Mouse (Mus musculus) hindbrain, embryonic 14.5 days (tissue): ENCODE results near the gene Atg16l2. TPM values are rescaled to one million over a fixed set of nuclear protein-coding genes. Genes with fewer than 3 reads are reported as not detected.
A peak's percentile ranks its signal among the peaks of the same experiment; 100 is the strongest.

Experiments used
- ATAC-seq: fragments of 200-750 bp; cut with Nextera tagmentation; 2 replicates; pipeline ENCODE4 v1.8.0; 2017; ENCODE audit warnings: moderate number of reproducible peaks, mild to moderate bottlenecking, moderate TSS enrichment, moderate library complexity; ENCODE audit not compliant: low FRiP score
- DNase-seq: peaks from one replicate; pipeline ENCODE4 v3.0.0-alpha.2; 2015; ENCODE audit warnings: low spot score
- H3K27ac ChIP-seq: fragments of 300-500 bp; sonication (generic); 2 replicates; pipeline ENCODE4 v1.5.1; 2014; ENCODE audit warnings: mild to moderate bottlenecking, moderate library complexity
- H3K27me3 ChIP-seq: fragments of 300-500 bp; sonication (generic); 2 replicates; pipeline ENCODE4 v1.6.1; 2014; ENCODE audit warnings: mild to moderate bottlenecking, low read length, mixed read lengths; ENCODE audit not compliant: control insufficient read depth, insufficient read depth
- H3K36me3 ChIP-seq: fragments of 300-500 bp; sonication (generic); replicated peaks from 2 replicates; pipeline ENCODE4 v1.6.1; 2014; ENCODE audit not compliant: control insufficient read depth, insufficient read depth
- H3K4me1 ChIP-seq: fragments of 300-500 bp; sonication (generic); replicated peaks from 2 replicates; pipeline ENCODE4 v1.6.1; 2014; ENCODE audit warnings: antibody characterized with exemption, low read length, mixed read lengths; ENCODE audit not compliant: control insufficient read depth, insufficient read depth
- H3K4me2 ChIP-seq: fragments of 300-500 bp; sonication (generic); replicated peaks from 2 replicates; pipeline ENCODE4 v1.6.1; 2014; ENCODE audit warnings: mild to moderate bottlenecking, moderate library complexity
- H3K4me3 ChIP-seq: fragments of 300-500 bp; sonication (generic); replicated peaks from 2 replicates; pipeline ENCODE4 v1.5.1; 2014; ENCODE audit warnings: mild to moderate bottlenecking, low read length
- H3K9ac ChIP-seq: fragments of 300-500 bp; sonication (generic); 2 replicates; pipeline ENCODE4 v1.6.1; 2014
- H3K9me3 ChIP-seq: fragments of 300-500 bp; sonication (generic); 2 replicates; pipeline ENCODE4 v1.6.1; 2016; ENCODE audit warnings: low read length; ENCODE audit not compliant: control insufficient read depth
- WGBS: fragments of 180-500 bp; shearing (Covaris S2); extraction: QIAGEN DNeasy Blood & Tissue Kit; methylation state at CpG from one replicate; pipeline ENCODE4 v1.1.7; 2014; 5-methylcytosine and 5-hydroxymethylcytosine counted together
- polyA plus RNA-seq: library from polyadenylated mRNA; unstranded; fragments of >200 nt; fragmentation: Nextera tagmentation; extraction: Ambion mirVana; gene quantifications from 2 replicates; pipeline ENCODE4 v1.2.1, GENCODE M21; 2014

Atg16l2 gene
- polyA plus RNA-seq, 1 experiment from 2014 or later: 19.3 TPM

DNA sequence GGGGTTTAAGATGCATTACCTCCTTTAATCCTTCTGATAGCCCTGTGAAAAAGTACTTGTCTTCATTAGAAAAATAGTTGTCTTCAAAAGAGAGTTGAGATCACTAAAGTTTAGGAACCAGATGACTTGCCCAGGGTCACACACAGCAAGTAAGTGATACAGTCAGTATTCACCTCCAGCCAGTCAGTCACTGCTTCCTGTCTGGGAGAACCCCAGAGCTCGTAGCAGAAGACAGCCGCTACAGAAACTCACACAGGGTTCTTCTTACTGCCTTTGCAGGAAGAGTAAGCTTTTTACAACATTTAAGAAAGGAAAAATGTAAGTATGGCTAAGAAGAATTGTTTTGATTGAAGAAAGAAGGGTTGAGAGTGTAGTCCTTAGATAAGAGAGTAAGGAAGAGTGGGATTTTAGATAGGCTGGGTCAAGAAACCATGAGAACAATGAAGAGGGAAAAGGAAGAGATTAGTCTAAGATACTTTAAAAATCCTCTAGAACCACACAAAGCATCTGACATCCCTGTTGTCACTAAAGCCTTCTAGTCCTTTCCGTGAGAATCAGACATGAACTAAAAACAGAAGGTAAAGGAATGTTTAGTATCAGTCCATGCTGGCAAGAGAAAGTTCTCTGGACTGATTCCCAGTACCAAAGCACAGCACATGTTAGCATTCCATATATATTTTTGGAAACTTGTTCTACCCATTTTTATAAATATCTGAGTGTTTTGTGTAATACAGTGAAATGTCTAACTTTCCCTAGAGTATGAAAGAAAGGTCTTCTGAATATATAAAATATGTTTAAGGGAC is 34.4 kb downstream of the Atg16l2 start:
- WGBS: 89% methylated on average over 3 of the region's 3 CpGs
- no peak for ATAC-seq
- Histone ChIP-seq H3K9me3 (no peaks in the 10 kb centered on the region), H3K4me2 (no peak overlapping the region), H3K27ac (no peak overlapping the region), H3K4me3 (no peak overlapping the region), H3K4me1 (no peaks in the 10 kb centered on the region), H3K9ac (no peak overlapping the region), H3K27me3 (no peaks in the 10 kb centered on the region), H3K36me3 (peaks cover 19% of the 10 kb centered on the region)
- no peak for DNase-seq

DNA sequence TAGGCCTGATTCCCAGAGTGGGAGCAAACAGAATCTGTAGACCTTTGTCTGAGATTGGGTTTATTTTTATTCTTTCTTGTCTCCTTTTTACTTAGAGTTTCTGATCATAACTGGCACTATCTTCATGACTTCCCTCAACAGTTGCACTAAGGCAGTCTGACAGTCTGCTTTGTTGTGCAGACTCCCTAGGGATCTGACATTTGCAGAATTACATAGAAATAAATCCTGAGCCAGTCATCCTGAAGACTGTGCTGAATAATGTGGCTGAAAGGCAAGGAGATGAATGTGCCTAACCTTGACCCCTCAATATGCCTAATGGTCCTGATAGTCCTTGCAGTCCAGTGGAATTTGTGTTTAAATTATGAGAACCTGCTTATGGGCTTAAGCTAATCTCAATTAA is 38.5 kb downstream of the Atg16l2 start:
- no peak for ATAC-seq
- Histone ChIP-seq H3K4me3 (no peak overlapping the region), H3K4me1 (no peaks in the 10 kb centered on the region), H3K9ac (no peak overlapping the region), H3K9me3 (no peaks in the 10 kb centered on the region), H3K36me3 (peaks cover 36% of the 10 kb centered on the region), H3K27me3 (no peaks in the 10 kb centered on the region), H3K27ac (no peak overlapping the region), H3K4me2 (no peak overlapping the region)
- DNase-seq: no peak

DNA sequence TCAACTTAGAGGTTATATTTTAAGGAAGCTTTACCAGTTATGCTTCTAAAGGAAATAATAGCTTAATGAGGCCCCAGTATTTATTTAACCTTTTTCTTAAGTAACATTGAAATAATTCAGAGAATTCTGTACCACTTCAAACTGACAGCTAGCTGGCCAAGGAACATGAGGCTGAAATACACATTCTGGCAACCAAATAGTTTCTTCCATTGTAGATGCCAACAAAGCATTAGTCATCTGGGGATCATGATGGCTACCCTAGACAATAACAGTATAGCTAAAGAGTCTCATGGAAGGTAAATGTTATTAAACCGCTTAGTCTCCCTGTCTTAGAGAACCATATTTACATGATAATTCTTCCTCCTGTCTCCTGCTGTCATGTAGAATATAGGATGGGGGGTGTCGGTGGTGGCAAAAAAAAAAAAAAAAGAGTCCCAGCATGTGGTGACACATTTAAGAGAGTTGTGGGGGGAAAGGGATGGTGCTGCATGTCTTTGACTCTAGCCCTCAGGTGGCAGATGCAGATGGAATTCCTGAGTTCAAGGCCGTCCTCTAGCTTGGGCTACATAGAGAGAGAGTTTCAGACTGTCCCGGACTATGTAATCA is 40.0 kb downstream of the Atg16l2 start:
- Histone ChIP-seq H3K4me1 (no peaks in the 10 kb centered on the region), H3K27ac (no peak overlapping the region), H3K27me3 (no peaks in the 10 kb centered on the region), H3K36me3 (peaks cover 37% of the 10 kb centered on the region), H3K4me2 (no peak overlapping the region), H3K4me3 (no peak overlapping the region), H3K9ac (no peak overlapping the region), H3K9me3 (no peaks in the 10 kb centered on the region)
- WGBS: 76% methylated on average over 4 of the region's 4 CpGs
- DNase-seq (no peak), ATAC-seq (no peak)

DNA sequence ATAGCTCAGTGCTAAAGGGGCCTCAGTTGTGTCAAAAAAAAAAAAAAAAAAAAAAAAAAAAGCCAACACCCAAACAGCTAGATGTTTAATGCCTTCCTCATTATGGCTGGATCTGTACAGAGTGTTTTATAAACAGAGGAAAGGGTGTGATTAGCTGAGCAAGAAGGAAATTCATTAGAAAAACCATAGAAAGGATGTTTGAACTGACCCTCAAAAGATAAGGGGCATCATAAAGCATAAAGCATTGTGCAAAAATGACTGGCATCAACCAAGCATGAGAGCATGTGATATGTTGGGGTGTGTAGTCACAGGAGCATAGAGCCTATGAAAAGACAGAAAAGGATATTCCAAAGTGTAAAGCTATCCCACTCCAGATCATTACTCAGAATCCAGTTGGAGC is 43.6 kb downstream of the Atg16l2 start:
- no peak overlapping the region for H3K9ac ChIP-seq
- ATAC-seq: no peak
- DNase-seq: no peak
- no peaks in the 10 kb centered on the region for H3K9me3 ChIP-seq
- H3K4me2 ChIP-seq: no peak overlapping the region
- H3K27ac ChIP-seq: no peak overlapping the region
- no peak overlapping the region for H3K4me3 ChIP-seq
- H3K36me3 ChIP-seq: peaks cover 53% of the 10 kb centered on the region
- H3K4me1 ChIP-seq: no peaks in the 10 kb centered on the region
- no peaks in the 10 kb centered on the region for H3K27me3 ChIP-seq

DNA sequence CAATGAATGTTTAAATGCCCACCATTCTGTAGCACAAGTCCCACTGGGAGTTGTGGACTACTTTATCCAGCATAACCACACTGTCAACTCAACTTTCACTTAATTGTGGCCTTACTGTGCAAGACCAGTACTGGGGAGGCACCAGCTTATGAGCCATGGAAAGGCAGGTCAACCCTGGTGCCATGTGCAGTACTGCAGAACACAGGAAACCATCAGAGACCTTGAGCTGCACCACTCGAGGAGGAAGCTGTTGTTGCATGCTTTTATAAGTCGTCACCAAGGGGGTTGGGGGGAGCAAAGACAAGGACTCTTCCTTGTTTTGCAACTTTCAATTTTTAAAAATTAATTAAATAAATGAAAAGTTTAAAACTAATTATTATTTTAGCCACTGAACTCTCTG is 49.0 kb downstream of the Atg16l2 start:
- H3K4me1 ChIP-seq: no peaks in the 10 kb centered on the region
- DNase-seq (no peak), ATAC-seq (no peak)
- 87% methylated on average over 2 of the region's 2 CpGs for WGBS
- no peak overlapping the region for H3K4me3 ChIP-seq
- H3K9ac ChIP-seq: no peak overlapping the region
- no peak overlapping the region for H3K4me2 ChIP-seq
- peaks cover 42% of the 10 kb centered on the region for H3K36me3 ChIP-seq
- no peaks in the 10 kb centered on the region for H3K9me3 ChIP-seq
- H3K27me3 ChIP-seq: no peaks in the 10 kb centered on the region
- H3K27ac ChIP-seq: no peak overlapping the region

DNA sequence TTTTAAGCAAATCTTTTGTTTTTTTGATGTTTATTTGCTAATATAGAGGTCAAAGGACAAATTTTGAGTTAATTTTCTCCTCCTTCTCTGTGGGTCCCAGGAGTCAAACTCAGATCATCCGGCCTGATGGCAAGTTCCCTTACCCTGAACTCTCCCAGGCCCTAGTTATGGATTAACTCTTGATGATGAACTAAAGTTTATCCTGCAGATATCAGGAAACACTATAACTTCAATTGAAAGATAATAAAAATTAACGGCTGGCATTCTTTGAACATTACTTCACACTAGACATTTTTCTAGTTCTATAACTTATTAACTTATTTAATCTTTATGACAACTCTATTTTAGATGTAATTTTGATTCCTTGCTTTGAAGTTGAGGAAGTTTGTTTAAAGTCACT is 52.9 kb downstream of the Atg16l2 start:
- WGBS: 85% methylated on average over 2 of the region's 2 CpGs
- Histone ChIP-seq H3K9ac (no peak overlapping the region), H3K4me3 (no peak overlapping the region), H3K4me2 (no peak overlapping the region), H3K27me3 (no peaks in the 10 kb centered on the region), H3K9me3 (no peaks in the 10 kb centered on the region), H3K27ac (no peak overlapping the region), H3K4me1 (no peaks in the 10 kb centered on the region), H3K36me3 (peaks cover 35% of the 10 kb centered on the region)
- no peak for ATAC-seq
- no peak for DNase-seq

DNA sequence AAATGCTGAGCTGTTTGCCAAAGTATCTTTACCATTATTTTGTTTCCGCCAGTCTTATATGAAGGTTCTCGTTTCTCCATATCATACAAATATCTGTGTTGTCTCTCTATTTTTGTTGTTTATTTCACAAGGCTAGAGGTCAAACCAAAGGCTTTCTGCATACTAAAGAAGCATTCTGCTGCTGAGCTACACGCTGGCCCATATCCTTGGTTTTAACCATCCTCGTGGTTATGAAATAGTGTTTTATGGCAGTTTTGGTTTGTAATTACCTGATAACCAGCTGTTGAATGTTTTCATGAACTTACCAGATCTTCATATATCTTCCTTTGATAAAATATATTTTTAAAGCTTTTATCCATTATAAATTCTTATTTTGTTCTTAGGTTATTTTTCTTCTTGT is 53.3 kb downstream of the Atg16l2 start:
- no peak overlapping the region for H3K4me3 ChIP-seq
- H3K27me3 ChIP-seq: no peaks in the 10 kb centered on the region
- no peak overlapping the region for H3K4me2 ChIP-seq
- H3K36me3 ChIP-seq: peaks cover 34% of the 10 kb centered on the region
- H3K27ac ChIP-seq: no peak overlapping the region
- no peak overlapping the region for H3K9ac ChIP-seq
- no peaks in the 10 kb centered on the region for H3K9me3 ChIP-seq
- no peaks in the 10 kb centered on the region for H3K4me1 ChIP-seq
- ATAC-seq: no peak
- DNase-seq: no peak
- 97% methylated on average over 4 of the region's 4 CpGs for WGBS

DNA sequence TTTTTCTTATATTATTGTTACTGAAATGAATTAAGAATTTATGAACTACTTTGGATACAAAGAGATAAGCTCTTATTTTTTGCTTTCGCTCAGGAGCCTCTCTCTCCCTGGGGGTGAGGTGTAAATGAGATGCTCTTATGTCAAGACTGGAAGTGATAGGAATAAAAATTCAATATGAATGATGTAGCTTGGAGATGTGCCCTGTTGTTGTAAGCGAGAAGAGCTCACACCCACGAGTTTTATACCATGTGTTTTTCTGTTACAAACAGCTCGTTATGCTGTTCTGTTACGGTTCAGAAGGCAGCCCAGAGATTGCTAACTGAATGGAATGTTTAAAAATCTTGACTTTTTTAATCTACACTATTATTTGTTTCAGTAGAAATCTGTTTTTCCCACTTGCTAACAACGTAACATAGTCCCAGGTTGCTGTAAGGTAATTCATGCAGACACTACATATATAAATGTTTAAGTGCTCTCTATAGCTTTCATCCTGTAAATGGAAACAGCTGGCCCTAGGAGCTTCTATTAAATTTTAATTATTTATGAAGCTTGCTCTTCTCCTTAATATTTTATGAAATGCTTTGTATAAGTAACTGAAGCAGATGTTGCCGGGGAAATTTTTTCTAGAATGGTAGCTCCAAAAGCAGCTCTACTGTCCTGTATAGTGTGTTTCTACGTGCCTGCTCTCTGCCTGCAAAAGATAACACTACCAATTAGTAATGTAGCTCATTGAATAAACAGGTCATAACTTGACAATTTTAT is 65.2 kb downstream of the Atg16l2 start:
- DNase-seq: no peak

DNA sequence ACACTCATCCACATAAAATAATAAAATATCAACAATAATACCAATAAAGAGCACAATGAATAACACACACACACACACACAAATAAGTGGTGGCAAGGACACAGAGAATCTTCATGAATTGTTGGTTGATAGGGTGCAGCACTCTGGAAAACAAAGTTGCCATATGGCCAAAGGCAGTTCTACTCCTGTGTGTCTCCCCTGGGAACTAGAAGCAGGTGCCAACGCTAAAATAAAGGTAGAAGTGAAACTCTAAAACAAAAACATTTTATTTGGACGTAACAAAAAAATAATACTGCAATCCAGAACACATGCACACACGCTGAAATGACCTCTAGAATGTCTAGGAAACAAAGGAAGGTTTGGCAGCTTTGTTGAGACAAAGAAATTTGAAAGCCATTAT is 69.3 kb downstream of the Atg16l2 start:
- Histone ChIP-seq H3K4me2 (no peak overlapping the region), H3K4me3 (no peak overlapping the region), H3K27ac (peak overlapping the region; percentile 34; the same call in 1 of the 2 replicates), H3K9me3 (no peaks in the 10 kb centered on the region), H3K9ac (no peak overlapping the region), H3K27me3 (no peaks in the 10 kb centered on the region), H3K36me3 (no peaks in the 10 kb centered on the region; the same call in 1 of the 2 replicates), H3K4me1 (0 out of 2 replicates have a peak, but pooled peaks cover 7% of the 10 kb centered on the region)
- ATAC-seq: no peak
- DNase-seq: no peak
- WGBS: 50% methylated on average over 3 of the region's 3 CpGs

More for the DNA sequence above, 65.2 kb downstream of the Atg16l2 start:
- Histone ChIP-seq H3K27ac (peak overlapping the region; percentile 74), H3K27me3 (no peaks in the 10 kb centered on the region), H3K4me2 (0 out of 2 replicates have a peak overlapping the region, but pooled peaks have one; percentile 10), H3K9me3 (no peaks in the 10 kb centered on the region), H3K4me1 (0 out of 2 replicates have a peak, but pooled peaks cover 7% of the 10 kb centered on the region), H3K9ac (no peak overlapping the region), H3K4me3 (no peak overlapping the region), H3K36me3 (peaks cover 16% of the 10 kb centered on the region)
- 42% methylated on average over 8 of the region's 8 CpGs for WGBS
- peak; percentile 68 for ATAC-seq
